Mouse (Mus musculus): ENCODE results near the gene Phf3.

DNA sequence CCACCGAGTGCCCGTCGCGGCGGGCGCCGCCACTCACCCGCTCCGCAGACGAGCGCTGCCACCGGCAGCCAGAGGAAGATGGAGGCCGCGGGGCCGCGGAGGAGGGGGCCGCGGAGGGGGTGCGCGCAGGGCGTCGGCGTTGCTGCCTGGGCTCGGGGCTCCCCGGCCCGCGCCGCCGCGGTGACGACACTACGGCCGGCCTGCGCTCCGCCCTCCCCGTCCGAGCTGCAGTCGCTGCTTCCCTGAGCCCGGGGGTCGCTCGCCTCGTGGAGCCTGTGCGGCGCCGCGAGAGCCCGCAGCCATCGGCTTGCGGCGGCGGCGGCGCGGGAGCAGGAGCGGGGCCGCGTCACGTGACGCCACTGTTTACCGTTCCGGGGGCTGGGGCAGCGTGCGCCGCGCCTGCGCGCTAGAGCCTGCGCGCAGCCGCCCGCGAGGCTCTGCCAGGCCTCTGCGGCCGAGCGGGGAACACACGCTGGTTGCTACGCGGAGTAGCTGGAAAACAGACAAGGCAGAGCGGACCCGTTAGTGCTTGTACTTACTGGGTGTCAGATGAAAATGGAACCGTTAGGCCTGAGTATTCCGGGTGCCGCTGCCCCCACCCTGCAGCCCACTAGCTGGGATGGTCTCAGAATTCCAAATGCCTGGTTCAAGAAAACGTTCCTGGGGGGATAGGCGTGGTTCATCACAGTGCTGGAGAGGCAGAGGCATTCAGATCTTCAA is at the start of gene Phf3:
- TF ChIP-seq CTCF (IDR thresholded peaks at IDR 0.05; ENCODE audit: extremely low read depth, insufficient read depth, insufficient read length, insufficient replicate concordance) (no peak), POLR2A (IDR thresholded peaks at IDR 0.05; ENCODE audit: low read depth, low read length) (peak; percentile 64)
